Mouse (Mus musculus): ENCODE measurements at regions not wholly inside any gene's neighbourhood (a gene's known extent, or its start where the extent isn't known, plus 50 kb on each side); places are given as distances from the start of the nearest gene placed in this dataset.
A peak's percentile ranks its signal among the peaks of the same experiment; 100 is the strongest.

DNA sequence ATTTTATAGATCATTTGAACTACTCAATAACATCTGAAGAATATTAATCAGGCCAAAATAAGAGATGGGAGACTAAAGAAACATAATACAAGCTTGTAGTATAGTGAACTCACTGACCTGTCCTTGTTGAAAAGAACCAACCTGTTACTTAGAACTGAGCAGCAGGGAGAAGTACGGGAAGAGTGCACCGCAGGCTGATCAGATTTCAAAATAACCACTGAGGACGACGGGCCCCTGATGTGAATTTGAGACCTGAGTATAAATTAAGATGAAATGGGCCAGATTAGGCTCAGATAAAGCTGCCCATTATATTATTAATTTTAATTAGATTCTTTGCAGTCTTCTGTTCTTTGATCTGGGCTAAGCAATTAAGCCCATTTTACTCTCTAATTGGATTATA is 391.2 kb upstream of the Tyrp1 start:
- ATAC-seq (ENCODE audit: poor library complexity, severe bottlenecking) = no peak

DNA sequence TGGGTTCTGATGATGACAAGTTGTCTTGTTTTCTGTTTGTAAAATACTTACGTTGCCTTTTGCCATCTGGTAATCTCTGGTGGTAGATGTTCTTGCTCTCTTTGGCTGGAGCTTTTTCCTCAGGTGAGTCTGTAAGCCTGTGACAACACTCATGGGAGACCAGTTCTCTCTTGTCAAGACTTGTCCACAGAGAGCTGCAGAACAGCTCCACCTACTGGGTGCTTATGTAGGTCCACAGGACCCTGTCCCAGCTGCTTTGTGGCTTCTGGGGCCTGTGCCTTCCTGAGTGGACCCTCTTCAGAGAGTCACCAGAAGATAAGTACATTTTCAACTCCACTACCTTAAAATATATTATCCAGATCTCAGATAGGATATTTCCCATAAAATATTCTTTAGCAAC is 370.3 kb upstream of the Tyrp1 start:
- ATAC-seq (ENCODE audit: poor library complexity, severe bottlenecking) = no peak

DNA sequence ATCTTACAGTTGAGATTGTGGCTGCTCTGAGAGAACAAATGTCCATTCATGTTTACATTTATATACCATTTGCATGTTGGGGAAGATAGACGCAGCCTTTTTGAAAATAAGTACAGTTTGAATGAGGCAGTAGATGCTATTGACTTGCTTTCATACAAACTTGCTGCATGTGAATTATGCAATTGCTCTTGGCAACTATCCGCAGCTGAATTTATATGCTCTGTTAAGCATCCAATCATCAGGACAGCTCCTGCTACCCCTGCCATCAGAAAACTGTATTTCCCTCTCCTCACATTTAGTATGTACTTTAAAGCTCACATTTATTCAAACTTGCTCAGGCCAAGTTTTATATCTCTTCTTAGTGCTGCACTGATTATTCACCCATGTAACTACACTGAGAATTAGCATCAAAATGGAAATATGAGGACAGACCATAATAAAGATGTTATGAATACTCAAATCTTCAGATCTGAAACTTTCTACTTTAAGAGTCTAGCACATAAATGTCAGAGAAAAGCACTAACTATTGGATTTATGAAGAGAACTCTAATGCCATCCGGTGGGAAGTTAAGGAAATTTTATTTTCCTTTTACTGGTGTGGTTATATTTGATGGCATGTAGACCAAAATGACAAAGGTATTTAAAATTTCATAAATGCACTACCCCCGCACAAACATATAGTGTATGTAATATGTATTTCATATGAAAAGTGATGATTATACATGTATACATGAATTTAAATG is 358.0 kb upstream of the Tyrp1 start:
- no peak for ATAC-seq (ENCODE audit: poor library complexity, severe bottlenecking)

DNA sequence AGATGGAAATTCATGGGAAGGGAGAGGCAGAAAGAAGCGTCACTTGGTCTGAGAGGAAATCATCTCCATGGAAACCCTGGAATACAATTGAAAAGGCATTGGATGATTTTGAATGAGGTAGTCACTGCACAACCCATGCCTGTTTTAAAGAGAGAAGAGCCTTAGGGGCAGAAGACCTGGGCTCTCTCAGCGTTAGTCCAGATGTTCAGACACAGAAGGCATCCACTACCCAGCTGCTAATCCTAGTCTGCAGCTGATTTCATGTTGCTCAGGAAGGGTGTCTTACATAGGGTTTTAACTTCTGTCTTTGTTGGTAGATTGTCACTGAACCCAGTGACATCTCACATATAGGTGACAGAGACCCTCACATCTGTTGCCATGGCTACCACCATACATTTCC is 318.8 kb upstream of the Tyrp1 start:
- no peak for ATAC-seq (ENCODE audit: poor library complexity, severe bottlenecking)

DNA sequence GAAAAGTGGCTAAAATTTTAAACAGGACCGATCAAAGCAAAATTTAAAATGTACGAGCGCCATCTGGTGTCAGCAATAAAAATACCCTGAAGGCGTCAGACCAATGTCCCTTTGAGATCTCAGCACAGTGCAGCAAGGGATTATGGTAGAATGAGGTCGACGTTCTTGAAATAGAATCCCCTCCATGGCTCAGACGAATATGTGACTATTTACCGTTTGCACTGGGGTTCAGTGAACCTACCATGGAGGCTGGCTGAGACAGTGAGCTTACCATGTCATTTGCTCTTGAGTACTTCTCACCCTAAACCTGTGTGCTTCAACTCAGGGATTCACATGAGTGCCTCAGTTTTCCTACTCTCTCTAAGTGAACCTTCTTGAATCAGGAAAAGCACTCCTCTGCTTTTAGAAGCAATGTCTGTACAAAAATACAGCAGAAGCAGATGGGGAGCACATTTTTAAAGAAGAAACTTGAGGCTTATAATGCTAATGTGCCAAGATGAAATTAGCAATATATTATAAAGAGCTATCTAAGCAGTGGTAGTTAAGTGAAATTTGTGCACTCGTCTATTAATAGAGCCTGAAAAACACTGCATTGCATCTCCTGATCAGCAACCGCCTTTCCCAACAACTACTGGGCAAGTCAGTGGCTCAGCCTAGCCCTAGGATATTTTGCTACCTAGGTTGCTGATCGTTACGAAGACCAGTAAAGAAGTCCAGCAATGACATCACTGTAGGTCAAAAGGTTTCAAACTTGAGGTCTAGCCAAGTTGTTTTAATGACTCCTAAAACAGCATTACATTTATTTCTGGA is 316.2 kb upstream of the Tyrp1 start:
- peak; percentile 62 for ATAC-seq (ENCODE audit: poor library complexity, severe bottlenecking)

DNA sequence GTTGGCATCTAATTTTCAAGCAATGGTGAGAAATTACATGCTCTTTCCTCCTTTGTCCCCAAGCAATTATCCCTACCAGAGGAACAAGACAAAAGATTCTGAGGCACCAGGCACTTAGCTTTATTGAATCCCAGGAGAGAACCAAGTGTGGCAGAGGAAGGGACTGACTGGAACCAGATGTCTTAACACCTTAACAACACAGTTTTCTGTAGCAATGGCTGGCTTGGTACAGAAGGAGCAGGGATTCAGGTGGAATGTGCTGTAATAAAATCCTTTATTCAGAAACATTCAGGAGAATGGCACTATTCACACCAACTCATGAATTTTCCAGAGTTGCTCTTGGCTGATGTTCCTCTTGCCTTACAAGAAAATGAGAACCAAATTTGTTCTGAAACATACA is 315.3 kb upstream of the Tyrp1 start:
- no peak for ATAC-seq (ENCODE audit: poor library complexity, severe bottlenecking)

DNA sequence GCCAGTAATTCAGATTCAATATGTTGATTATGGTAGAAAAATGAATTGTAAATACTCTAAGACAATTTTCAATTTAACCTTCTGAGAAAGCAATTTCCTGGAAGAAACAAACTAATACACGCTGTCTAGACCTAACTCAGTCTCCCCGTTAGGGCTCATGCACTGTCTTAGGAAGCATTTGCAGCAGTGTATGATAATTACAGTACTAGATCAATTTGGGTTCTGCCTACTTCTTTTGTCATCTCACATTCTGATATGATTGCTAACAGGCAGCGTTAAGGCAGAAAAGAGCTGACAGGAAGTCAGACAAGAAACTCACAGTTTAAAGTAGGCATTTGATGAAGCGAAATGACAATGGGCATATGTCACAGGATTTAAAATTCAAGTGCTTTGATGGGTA is 294.1 kb upstream of the Tyrp1 start:
- no peak for ATAC-seq (ENCODE audit: poor library complexity, severe bottlenecking)

DNA sequence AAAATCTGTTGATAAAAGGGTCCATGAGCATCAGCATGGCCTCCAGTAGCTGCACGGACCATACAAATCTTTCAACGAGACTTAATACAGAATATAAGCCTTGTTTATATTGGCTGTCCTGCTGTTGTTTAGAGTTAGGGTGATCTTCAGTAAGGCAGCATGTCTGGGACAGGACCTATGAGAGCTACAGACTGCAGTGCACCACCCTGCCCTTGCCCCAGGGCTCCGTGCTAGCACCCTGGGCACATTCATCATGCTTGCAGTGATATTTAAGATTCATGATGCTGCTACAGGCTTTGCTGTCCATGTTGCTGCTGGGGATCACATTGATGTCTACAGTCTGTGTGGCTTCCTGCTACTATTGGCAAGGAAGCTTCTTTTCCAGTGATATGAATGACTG is 288.8 kb upstream of the Tyrp1 start:
- no peak for ATAC-seq (ENCODE audit: poor library complexity, severe bottlenecking)

DNA sequence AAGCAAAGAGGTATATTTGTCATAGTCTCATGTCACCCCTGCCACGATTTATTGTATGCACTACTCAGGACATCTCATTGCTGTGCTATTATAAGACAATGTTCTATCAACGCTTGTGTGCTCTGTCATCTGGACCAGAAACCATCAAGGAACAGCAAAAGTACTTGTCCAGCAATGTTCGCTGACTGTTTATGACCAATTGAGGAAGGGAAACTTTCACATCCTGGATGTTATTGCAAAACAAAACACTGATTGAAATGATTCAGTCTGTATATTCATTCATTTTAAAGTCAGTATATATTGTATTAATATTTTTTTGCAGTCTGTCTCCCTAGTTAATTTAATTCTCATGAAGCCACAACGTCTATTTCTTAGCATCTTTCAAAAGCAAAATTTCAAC is 244.5 kb upstream of the Tyrp1 start:
- ATAC-seq (ENCODE audit: poor library complexity, severe bottlenecking) = peak; percentile 70

DNA sequence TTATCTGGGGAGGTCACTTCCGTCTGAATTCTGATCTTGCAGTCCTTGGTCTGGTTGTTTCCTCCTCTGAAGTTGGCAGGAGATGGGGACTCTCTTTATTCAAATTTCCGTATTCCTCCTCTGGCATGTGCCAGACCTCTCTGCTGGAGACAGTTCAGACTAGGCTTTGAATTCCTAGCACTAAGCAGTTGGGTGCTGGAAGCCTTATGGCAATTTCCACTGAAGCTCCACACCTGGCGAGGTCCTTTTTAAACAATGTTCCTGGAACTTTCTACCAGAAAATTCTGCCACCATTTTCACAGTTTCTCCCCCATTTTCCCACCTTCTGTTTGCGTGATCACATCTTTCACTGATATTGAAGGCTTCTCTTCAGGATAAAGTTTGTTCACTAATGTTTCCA is 205.7 kb upstream of the Tyrp1 start:
- no peak for ATAC-seq (ENCODE audit: poor library complexity, severe bottlenecking)

DNA sequence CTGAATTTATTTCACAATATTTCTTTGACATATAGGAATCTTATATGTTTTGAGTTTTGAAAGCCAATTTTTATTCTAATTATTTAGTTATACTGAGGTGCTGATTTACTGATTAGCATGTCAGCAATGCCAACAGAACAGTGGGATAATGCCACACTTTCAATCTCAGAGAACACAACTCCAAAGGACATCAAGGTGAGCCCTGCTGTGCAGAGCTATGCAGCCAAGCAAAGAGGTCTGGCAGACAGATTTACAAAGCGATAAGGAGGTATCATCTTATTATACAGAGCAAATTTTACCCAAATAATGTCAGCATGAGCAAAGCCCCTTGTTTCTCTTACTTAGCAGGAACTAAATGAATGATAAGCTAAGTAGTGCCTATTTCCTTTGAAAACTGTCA is 204.7 kb upstream of the Tyrp1 start:
- no peak for ATAC-seq (ENCODE audit: poor library complexity, severe bottlenecking)

DNA sequence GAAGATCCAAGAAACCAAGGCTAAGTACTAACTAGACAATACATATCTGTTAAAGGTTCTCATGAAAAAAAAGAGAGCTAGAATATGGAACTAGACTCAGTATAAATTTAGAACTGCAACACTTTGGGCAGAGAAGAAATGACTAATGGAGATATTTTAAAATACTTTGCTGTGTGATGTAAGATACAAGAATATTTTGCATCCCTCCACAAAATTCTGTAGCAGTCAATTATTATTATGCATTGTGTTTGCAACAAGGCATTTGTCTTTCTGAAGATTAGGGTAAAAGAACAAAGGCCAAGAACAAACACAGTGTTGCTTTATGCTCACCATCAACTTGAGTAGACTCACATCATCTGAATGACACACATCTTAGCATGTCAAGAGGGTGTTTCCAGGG is 203.7 kb upstream of the Tyrp1 start:
- no peak for ATAC-seq (ENCODE audit: poor library complexity, severe bottlenecking)

DNA sequence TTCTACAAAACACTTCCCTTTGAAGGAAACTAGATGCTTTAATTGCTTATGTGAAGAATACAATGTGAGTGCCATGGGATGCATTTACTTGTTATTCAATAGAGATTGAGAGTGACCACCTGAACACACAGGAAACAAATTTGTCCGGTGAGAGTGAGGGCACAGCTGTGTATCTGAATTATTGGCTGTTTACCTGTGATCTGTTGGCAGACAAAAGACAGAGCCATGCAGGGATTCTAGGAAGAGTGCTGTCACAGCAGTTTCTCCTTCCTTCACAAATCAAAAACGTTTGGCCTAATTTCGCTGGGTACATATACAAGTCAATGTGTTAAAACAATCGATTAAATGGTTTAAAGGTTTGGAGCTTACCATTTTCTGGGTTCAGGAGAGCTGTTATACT is 202.9 kb upstream of the Tyrp1 start:
- no peak for ATAC-seq (ENCODE audit: poor library complexity, severe bottlenecking)

DNA sequence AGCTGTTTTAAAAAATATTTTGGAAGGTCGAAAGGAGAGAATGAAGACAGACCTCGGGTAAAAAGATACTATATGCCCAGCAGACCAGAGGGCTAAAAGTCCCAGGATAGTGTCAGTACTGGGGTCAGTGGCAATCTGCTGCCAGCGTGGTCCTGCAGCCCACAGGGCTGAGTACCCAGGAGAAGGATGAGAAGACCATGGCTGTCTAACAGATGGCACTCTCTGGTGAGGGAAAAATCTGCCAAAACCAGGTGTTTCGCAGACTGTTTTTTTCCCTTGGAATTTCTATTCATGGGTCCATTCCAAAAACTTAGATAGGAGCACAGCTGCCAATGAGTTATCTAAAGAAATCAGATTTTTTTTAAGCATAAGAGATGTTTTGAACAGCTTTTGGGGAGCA is 202.5 kb upstream of the Tyrp1 start:
- ATAC-seq (ENCODE audit: poor library complexity, severe bottlenecking) = no peak

DNA sequence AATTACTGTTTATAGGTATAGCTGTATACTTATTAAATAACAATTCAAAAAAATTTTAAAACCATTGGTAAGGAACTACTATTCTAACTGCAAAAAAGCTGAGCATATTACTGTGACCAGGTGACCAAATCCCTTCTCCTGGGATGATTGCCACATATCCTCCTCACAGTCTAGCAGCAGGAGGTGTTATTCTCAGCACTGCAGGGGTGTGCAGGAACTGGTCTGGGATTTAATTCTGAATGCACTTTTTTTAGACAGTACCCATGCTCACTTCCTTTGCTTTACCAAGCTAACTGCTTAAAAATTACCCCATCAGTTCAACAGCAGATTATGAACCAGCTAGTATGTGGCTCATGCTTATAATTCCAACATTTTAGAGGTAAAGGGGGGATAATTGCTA is 195.5 kb upstream of the Tyrp1 start:
- ATAC-seq (ENCODE audit: poor library complexity, severe bottlenecking) = no peak
